Mouse (Mus musculus) frontal cortex, postnatal 36 days (tissue): Measurements from ENCODE around the gene Kctd20.
"Not testable (repeated sequence)": the region's sequence is repeated elsewhere in the genome, so short reads cannot be mapped to it uniquely, and the experiment has no call there.

Source experiments
- DNase-seq, 2 experiments: peaks; one replicate each; pipeline ENCODE4 v3.0.0; 2022; ENCODE audit warnings: low spot score in 2 of 2

Gene Kctd20

GRCm38 (mm10) chr17:28984724-28985420 is 33.1 kb downstream of the Kctd20 start:
- no peak for DNase-seq

GRCm38 (mm10) chr17:28986833-28987232 is 35.1 kb downstream of the Kctd20 start:
- no peak for DNase-seq

GRCm38 (mm10) chr17:28987713-28988112 is 36.0 kb downstream of the Kctd20 start:
- DNase-seq = no peak

GRCm38 (mm10) chr17:28988291-28988690 is 36.5 kb downstream of the Kctd20 start:
- no peak for DNase-seq

GRCm38 (mm10) chr17:28988996-28989395 is 37.2 kb downstream of the Kctd20 start:
- DNase-seq = no peak

GRCm38 (mm10) chr17:28990060-28990459 is 38.3 kb downstream of the Kctd20 start:
- DNase-seq = no peak

- no peak for DNase-seq
Measured at GRCm38 (mm10) chr17:28991286-28991685, 39.5 kb downstream of the Kctd20 start.

GRCm38 (mm10) chr17:28992105-28992504 is 40.4 kb downstream of the Kctd20 start:
- no peak for DNase-seq

GRCm38 (mm10) chr17:28993004-28993403 is 41.3 kb downstream of the Kctd20 start:
- not testable (repeated sequence) for DNase-seq

GRCm38 (mm10) chr17:28994615-28995014 is 42.9 kb downstream of the Kctd20 start:
- no peak for DNase-seq

GRCm38 (mm10) chr17:29000465-29000864 is 48.7 kb downstream of the Kctd20 start:
- DNase-seq = no peak

GRCm38 (mm10) chr17:29003740-29004139 is 52.0 kb downstream of the Kctd20 start:
- DNase-seq = no peak

- DNase-seq = no peak
Measured at GRCm38 (mm10) chr17:29005002-29005401, 53.3 kb downstream of the Kctd20 start.

GRCm38 (mm10) chr17:29006812-29007211 is 55.1 kb downstream of the Kctd20 start:
- DNase-seq = no peak

GRCm38 (mm10) chr17:29007243-29007640 is 55.5 kb downstream of the Kctd20 start:
- no peak for DNase-seq

- peak; percentile 92 to 94 for DNase-seq
Measured at GRCm38 (mm10) chr17:29007641-29008325, 56.0 kb downstream of the Kctd20 start, which contains the start of gene Stk38. Gene Stk38, minus strand, starts transcription at chr17:29007995.

- DNase-seq = no peak
Measured at GRCm38 (mm10) chr17:29008326-29008650, 56.5 kb downstream of the Kctd20 start.

GRCm38 (mm10) chr17:29009181-29009580 is 57.4 kb downstream of the Kctd20 start:
- no peak for DNase-seq

GRCm38 (mm10) chr17:29014235-29014634 is 62.5 kb downstream of the Kctd20 start:
- DNase-seq = no peak

GRCm38 (mm10) chr17:29015638-29016037 is 63.9 kb downstream of the Kctd20 start:
- no peak for DNase-seq

GRCm38 (mm10) chr17:29016705-29017104 is 65.0 kb downstream of the Kctd20 start:
- no peak for DNase-seq

GRCm38 (mm10) chr17:29018292-29018984 is 66.7 kb downstream of the Kctd20 start:
- DNase-seq = no peak
